Mouse (Mus musculus): ENCODE measurements at regions not wholly inside any gene's neighbourhood (a gene's known extent, or its start where the extent isn't known, plus 50 kb on each side); places are given as distances from the start of the nearest gene placed in this dataset.

- Histone ChIP-seq H3K27me3 (ENCODE audit: control insufficient read depth, insufficient read depth, low read length, poor library complexity, severe bottlenecking) (no peaks in the 10 kb centered on the region), H3K36me3 (ENCODE audit: control insufficient read depth, insufficient read depth, low read length, poor library complexity, severe bottlenecking) (no peaks in the 10 kb centered on the region)
- no peak for DNase-seq (ENCODE audit: low read depth, low spot score)
These were observed 473.0 kb downstream of the Hs3st4 start for GRCm38 (mm10) chr7:124455659-124456058.

- Histone ChIP-seq H3K27me3 (ENCODE audit: control insufficient read depth, insufficient read depth, low read length, poor library complexity, severe bottlenecking) (no peaks in the 10 kb centered on the region), H3K36me3 (ENCODE audit: control insufficient read depth, insufficient read depth, low read length, poor library complexity, severe bottlenecking) (no peaks in the 10 kb centered on the region)
- no peak for DNase-seq (ENCODE audit: low read depth, low spot score)
These were observed 504.7 kb downstream of the Hs3st4 start for GRCm38 (mm10) chr7:124487326-124487725.

GRCm38 (mm10) chr7:124491109-124491793, 508.6 kb downstream of the Hs3st4 start:
- H3K27me3 ChIP-seq (ENCODE audit: control insufficient read depth, insufficient read depth, low read length, poor library complexity, severe bottlenecking) = no peaks in the 10 kb centered on the region
- DNase-seq (ENCODE audit: low read depth, low spot score) = no peak

GRCm38 (mm10) chr7:124491851-124492390, 509.3 kb downstream of the Hs3st4 start:
- DNase-seq (ENCODE audit: low read depth, low spot score) = no peak
- H3K27me3 ChIP-seq (ENCODE audit: control insufficient read depth, insufficient read depth, low read length, poor library complexity, severe bottlenecking) = no peaks in the 10 kb centered on the region

More at GRCm38 (mm10) chr7:124491109-124491793, 508.6 kb downstream of the Hs3st4 start:
- H3K36me3 ChIP-seq (ENCODE audit: control insufficient read depth, insufficient read depth, low read length, poor library complexity, severe bottlenecking) = no peaks in the 10 kb centered on the region

GRCm38 (mm10) chr7:124500636-124501035, 518.0 kb downstream of the Hs3st4 start:
- DNase-seq (ENCODE audit: low read depth, low spot score) = no peak
- H3K36me3 ChIP-seq (ENCODE audit: control insufficient read depth, insufficient read depth, low read length, poor library complexity, severe bottlenecking) = no peaks in the 10 kb centered on the region
- H3K27me3 ChIP-seq (ENCODE audit: control insufficient read depth, insufficient read depth, low read length, poor library complexity, severe bottlenecking) = no peaks in the 10 kb centered on the region

More at GRCm38 (mm10) chr7:124491851-124492390, 509.3 kb downstream of the Hs3st4 start:
- H3K36me3 ChIP-seq (ENCODE audit: control insufficient read depth, insufficient read depth, low read length, poor library complexity, severe bottlenecking) = no peaks in the 10 kb centered on the region

GRCm38 (mm10) chr7:124502760-124503159, 520.1 kb downstream of the Hs3st4 start:
- DNase-seq (ENCODE audit: low read depth, low spot score) = no peak
- no peaks in the 10 kb centered on the region for H3K27me3 ChIP-seq (ENCODE audit: control insufficient read depth, insufficient read depth, low read length, poor library complexity, severe bottlenecking)
- no peaks in the 10 kb centered on the region for H3K36me3 ChIP-seq (ENCODE audit: control insufficient read depth, insufficient read depth, low read length, poor library complexity, severe bottlenecking)

GRCm38 (mm10) chr7:124549038-124549437, 566.4 kb downstream of the Hs3st4 start:
- no peak for DNase-seq (ENCODE audit: low read depth, low spot score)
- H3K27me3 ChIP-seq (ENCODE audit: control insufficient read depth, insufficient read depth, low read length, poor library complexity, severe bottlenecking) = no peaks in the 10 kb centered on the region
- H3K36me3 ChIP-seq (ENCODE audit: control insufficient read depth, insufficient read depth, low read length, poor library complexity, severe bottlenecking) = no peaks in the 10 kb centered on the region

GRCm38 (mm10) chr7:124557213-124557612, 574.5 kb downstream of the Hs3st4 start:
- Histone ChIP-seq H3K36me3 (ENCODE audit: control insufficient read depth, insufficient read depth, low read length, poor library complexity, severe bottlenecking) (no peaks in the 10 kb centered on the region), H3K27me3 (ENCODE audit: control insufficient read depth, insufficient read depth, low read length, poor library complexity, severe bottlenecking) (no peaks in the 10 kb centered on the region; the same call in 1 of the 2 replicates)
- DNase-seq (ENCODE audit: low read depth, low spot score) = no peak

GRCm38 (mm10) chr7:124570804-124571203, 588.1 kb downstream of the Hs3st4 start:
- no peak for DNase-seq (ENCODE audit: low read depth, low spot score)
- no peaks in the 10 kb centered on the region for H3K27me3 ChIP-seq (ENCODE audit: control insufficient read depth, insufficient read depth, low read length, poor library complexity, severe bottlenecking)
- H3K36me3 ChIP-seq (ENCODE audit: control insufficient read depth, insufficient read depth, low read length, poor library complexity, severe bottlenecking) = no peaks in the 10 kb centered on the region

GRCm38 (mm10) chr7:124573666-124574065, 591.0 kb downstream of the Hs3st4 start:
- H3K36me3 ChIP-seq (ENCODE audit: control insufficient read depth, insufficient read depth, low read length, poor library complexity, severe bottlenecking) = no peaks in the 10 kb centered on the region
- DNase-seq (ENCODE audit: low read depth, low spot score) = no peak

GRCm38 (mm10) chr7:124581342-124581741, 598.7 kb downstream of the Hs3st4 start:
- no peak for DNase-seq (ENCODE audit: low read depth, low spot score)
- Histone ChIP-seq H3K36me3 (ENCODE audit: control insufficient read depth, insufficient read depth, low read length, poor library complexity, severe bottlenecking) (no peaks in the 10 kb centered on the region), H3K27me3 (ENCODE audit: control insufficient read depth, insufficient read depth, low read length, poor library complexity, severe bottlenecking) (no peaks in the 10 kb centered on the region)

More at GRCm38 (mm10) chr7:124573666-124574065, 591.0 kb downstream of the Hs3st4 start:
- no peaks in the 10 kb centered on the region for H3K27me3 ChIP-seq (ENCODE audit: control insufficient read depth, insufficient read depth, low read length, poor library complexity, severe bottlenecking)

GRCm38 (mm10) chr7:124585296-124585695, 602.6 kb downstream of the Hs3st4 start:
- H3K36me3 ChIP-seq (ENCODE audit: control insufficient read depth, insufficient read depth, low read length, poor library complexity, severe bottlenecking) = no peaks in the 10 kb centered on the region
- no peak for DNase-seq (ENCODE audit: low read depth, low spot score)

GRCm38 (mm10) chr7:124591369-124591768, 608.7 kb downstream of the Hs3st4 start:
- no peaks in the 10 kb centered on the region for H3K36me3 ChIP-seq (ENCODE audit: control insufficient read depth, insufficient read depth, low read length, poor library complexity, severe bottlenecking)
- no peaks in the 10 kb centered on the region for H3K27me3 ChIP-seq (ENCODE audit: control insufficient read depth, insufficient read depth, low read length, poor library complexity, severe bottlenecking)
- no peak for DNase-seq (ENCODE audit: low read depth, low spot score)

More at GRCm38 (mm10) chr7:124585296-124585695, 602.6 kb downstream of the Hs3st4 start:
- no peaks in the 10 kb centered on the region for H3K27me3 ChIP-seq (ENCODE audit: control insufficient read depth, insufficient read depth, low read length, poor library complexity, severe bottlenecking)

- Histone ChIP-seq H3K36me3 (ENCODE audit: control insufficient read depth, insufficient read depth, low read length, poor library complexity, severe bottlenecking) (no peaks in the 10 kb centered on the region), H3K27me3 (ENCODE audit: control insufficient read depth, insufficient read depth, low read length, poor library complexity, severe bottlenecking) (no peaks in the 10 kb centered on the region)
- no peak for DNase-seq (ENCODE audit: low read depth, low spot score)
These were observed 610.8 kb downstream of the Hs3st4 start for GRCm38 (mm10) chr7:124593462-124593861.

- Histone ChIP-seq H3K36me3 (ENCODE audit: control insufficient read depth, insufficient read depth, low read length, poor library complexity, severe bottlenecking) (no peaks in the 10 kb centered on the region), H3K27me3 (ENCODE audit: control insufficient read depth, insufficient read depth, low read length, poor library complexity, severe bottlenecking) (no peaks in the 10 kb centered on the region)
- DNase-seq (ENCODE audit: low read depth, low spot score) = no peak
These were observed 618.1 kb downstream of the Hs3st4 start for GRCm38 (mm10) chr7:124600767-124601166.

All from splenic B cell, adult 2 months (primary cell).